Mouse (Mus musculus) hindbrain, embryonic 11.5 days (tissue): ENCODE data around the gene Bbx. TPM values are rescaled to one million over a fixed set of nuclear protein-coding genes. Genes with fewer than 3 reads are reported as not detected.
A peak's percentile ranks its signal among the peaks of the same experiment; 100 is the strongest.

ENCODE experiments used
- ATAC-seq: fragments of 200-750 bp; cut with Nextera tagmentation; 2 replicates; pipeline ENCODE4 v1.8.0; 2017; ENCODE audit warnings: mild to moderate bottlenecking, moderate TSS enrichment, moderate library complexity; ENCODE audit not compliant: low FRiP score
- DNase-seq: peaks from one replicate; pipeline ENCODE4 v3.0.0-alpha.2; 2015; ENCODE audit warnings: low spot score
- H3K27ac ChIP-seq: fragments of 300-500 bp; sonication (generic); 2 replicates; pipeline ENCODE4 v1.5.1; 2014; ENCODE audit warnings: mild to moderate bottlenecking, low read depth, low read length
- H3K27me3 ChIP-seq: fragments of 300-500 bp; sonication (generic); 2 replicates; pipeline ENCODE4 v1.6.1; 2014; ENCODE audit warnings: mild to moderate bottlenecking, low read length, moderate library complexity, mixed read lengths; ENCODE audit not compliant: control insufficient read depth, insufficient read depth
- H3K36me3 ChIP-seq: fragments of 300-500 bp; sonication (generic); 2 replicates; pipeline ENCODE4 v1.6.1; 2014; ENCODE audit warnings: mild to moderate bottlenecking, low read length, moderate library complexity, mixed read lengths; ENCODE audit not compliant: control insufficient read depth, insufficient read depth
- H3K4me1 ChIP-seq: fragments of 300-500 bp; sonication (generic); replicated peaks from 2 replicates; pipeline ENCODE4 v1.6.1; 2014; ENCODE audit warnings: low read length, mixed read lengths; ENCODE audit not compliant: control insufficient read depth, insufficient read depth
- H3K4me2 ChIP-seq: fragments of 300-500 bp; sonication (generic); replicated peaks from 2 replicates; pipeline ENCODE4 v1.6.1; 2014; ENCODE audit warnings: mild to moderate bottlenecking, low read depth, low read length
- H3K4me3 ChIP-seq: fragments of 300-500 bp; sonication (generic); 2 replicates; pipeline ENCODE4 v1.5.1; 2014; ENCODE audit warnings: low read depth, low read length
- H3K9ac ChIP-seq: fragments of 300-500 bp; sonication (generic); 2 replicates; pipeline ENCODE4 v1.6.1; 2014; ENCODE audit warnings: low read depth, low read length
- H3K9me3 ChIP-seq: fragments of 300-500 bp; sonication (generic); 2 replicates; pipeline ENCODE4 v1.6.1; 2016; ENCODE audit warnings: low read length; ENCODE audit not compliant: control insufficient read depth
- WGBS: fragments of 180-500 bp; shearing (Covaris S2); extraction: QIAGEN DNeasy Blood & Tissue Kit; methylation state at CpG from one replicate; pipeline ENCODE4 v1.1.7; 2014; 5-methylcytosine and 5-hydroxymethylcytosine counted together
- polyA plus RNA-seq: library from polyadenylated mRNA; unstranded; fragments of >200 nt; fragmentation: Nextera tagmentation; extraction: Ambion mirVana; gene quantifications from 2 replicates; pipeline ENCODE4 v1.2.1, GENCODE M21; 2014

The Bbx gene
- polyA plus RNA-seq, 1 experiment from 2014 or later = 42.2 TPM

- Histone ChIP-seq H3K4me2 (peak overlapping the region; percentile 15), H3K4me1 (peaks cover 4% of the 10 kb centered on the region; the same call in 1 of the 2 replicates), H3K27me3 (no peaks in the 10 kb centered on the region), H3K9ac (0 out of 2 replicates have a peak overlapping the region, but pooled peaks have one; percentile 19), H3K36me3 (no peaks in the 10 kb centered on the region), H3K9me3 (no peaks in the 10 kb centered on the region), H3K27ac (no peak overlapping the region), H3K4me3 (no peak overlapping the region)
- 20% methylated on average over 10 of the region's 10 CpGs for WGBS
- peak; percentile 80 for DNase-seq
- peak; percentile 84 for ATAC-seq
These were observed 51.4 kb downstream of the Bbx start for GRCm38 (mm10) chr16:50380682-50381350.

GRCm38 (mm10) chr16:50380232-50380631, 52.0 kb downstream of the Bbx start:
- peak overlapping the region; percentile 15; the same call in 1 of the 2 replicates for H3K4me2 ChIP-seq
- peaks cover 4% of the 10 kb centered on the region; the same call in 1 of the 2 replicates for H3K4me1 ChIP-seq

GRCm38 (mm10) chr16:50374611-50375010, 57.6 kb downstream of the Bbx start:
- Histone ChIP-seq H3K4me1 (no peaks in the 10 kb centered on the region), H3K9me3 (no peaks in the 10 kb centered on the region), H3K36me3 (no peaks in the 10 kb centered on the region), H3K4me3 (no peak overlapping the region), H3K27me3 (no peaks in the 10 kb centered on the region), H3K9ac (no peak overlapping the region), H3K4me2 (no peak overlapping the region), H3K27ac (no peak overlapping the region)
- peak; percentile 48 for DNase-seq
- no peak for ATAC-seq
- WGBS = 90% methylated on average over 3 of the region's 3 CpGs

More at GRCm38 (mm10) chr16:50380232-50380631, 52.0 kb downstream of the Bbx start:
- H3K27ac ChIP-seq = no peak overlapping the region
- DNase-seq = no peak
- peak; percentile 55 for ATAC-seq
- H3K36me3 ChIP-seq = no peaks in the 10 kb centered on the region
- H3K9ac ChIP-seq = no peak overlapping the region
- no peak overlapping the region for H3K4me3 ChIP-seq
- H3K9me3 ChIP-seq = no peaks in the 10 kb centered on the region
- WGBS = 32% methylated on average over 7 of the region's 7 CpGs
- H3K27me3 ChIP-seq = no peaks in the 10 kb centered on the region

- Histone ChIP-seq H3K27ac (no peak overlapping the region), H3K36me3 (no peaks in the 10 kb centered on the region), H3K27me3 (no peaks in the 10 kb centered on the region), H3K9ac (no peak overlapping the region), H3K4me2 (no peak overlapping the region), H3K4me1 (no peaks in the 10 kb centered on the region), H3K4me3 (no peak overlapping the region), H3K9me3 (no peaks in the 10 kb centered on the region)
- WGBS = 30% methylated on average over 5 of the region's 5 CpGs
- ATAC-seq (no peak), DNase-seq (no peak)
These were observed 58.5 kb downstream of the Bbx start for GRCm38 (mm10) chr16:50373685-50374084.

- no peaks in the 10 kb centered on the region for H3K4me1 ChIP-seq
- WGBS = 68% methylated on average over 2 of the region's 2 CpGs
- no peak overlapping the region for H3K9ac ChIP-seq
- ATAC-seq (no peak), DNase-seq (no peak)
- no peak overlapping the region for H3K4me2 ChIP-seq
- H3K27me3 ChIP-seq = no peaks in the 10 kb centered on the region
- no peak overlapping the region for H3K4me3 ChIP-seq
- H3K27ac ChIP-seq = no peak overlapping the region
- no peaks in the 10 kb centered on the region for H3K36me3 ChIP-seq
- H3K9me3 ChIP-seq = no peaks in the 10 kb centered on the region
These were observed 59.6 kb downstream of the Bbx start for GRCm38 (mm10) chr16:50372543-50372942.

GRCm38 (mm10) chr16:50371460-50371859, 60.7 kb downstream of the Bbx start:
- no peaks in the 10 kb centered on the region for H3K36me3 ChIP-seq
- H3K4me1 ChIP-seq = no peaks in the 10 kb centered on the region
- H3K9me3 ChIP-seq = no peaks in the 10 kb centered on the region
- WGBS = 44% methylated on average over 3 of the region's 3 CpGs
- H3K4me3 ChIP-seq = no peak overlapping the region
- H3K27ac ChIP-seq = no peak overlapping the region
- DNase-seq = no peak
- 0 out of 2 replicates have a peak, but pooled peaks have one; percentile 12 for ATAC-seq
- no peak overlapping the region for H3K4me2 ChIP-seq
- no peaks in the 10 kb centered on the region for H3K27me3 ChIP-seq
- H3K9ac ChIP-seq = no peak overlapping the region

GRCm38 (mm10) chr16:50370423-50370822, 61.8 kb downstream of the Bbx start:
- Histone ChIP-seq H3K27me3 (no peaks in the 10 kb centered on the region), H3K4me1 (no peaks in the 10 kb centered on the region), H3K27ac (no peak overlapping the region), H3K9me3 (no peaks in the 10 kb centered on the region), H3K9ac (no peak overlapping the region), H3K4me2 (no peak overlapping the region), H3K36me3 (no peaks in the 10 kb centered on the region), H3K4me3 (no peak overlapping the region)
- ATAC-seq (no peak), DNase-seq (no peak)
- WGBS = 80% methylated on average over 2 of the region's 2 CpGs

- Histone ChIP-seq H3K9ac (no peak overlapping the region), H3K4me2 (no peak overlapping the region), H3K36me3 (no peaks in the 10 kb centered on the region), H3K4me1 (no peaks in the 10 kb centered on the region), H3K27ac (no peak overlapping the region), H3K27me3 (no peaks in the 10 kb centered on the region), H3K9me3 (no peaks in the 10 kb centered on the region), H3K4me3 (no peak overlapping the region)
- WGBS = 55% methylated on average over 5 of the region's 5 CpGs
- ATAC-seq (no peak), DNase-seq (no peak)
These were observed 65.6 kb downstream of the Bbx start for GRCm38 (mm10) chr16:50366556-50366955.
